Mouse (Mus musculus) embryonic facial prominence, embryonic 12.5 days (tissue): ENCODE results near the gene Smdt1. TPM values are rescaled to one million over a fixed set of nuclear protein-coding genes. Genes with fewer than 3 reads are reported as not detected.
A peak's percentile ranks its signal among the peaks of the same experiment; 100 is the strongest.

Experiments
- ATAC-seq: fragments of 200-750 bp; cut with Nextera tagmentation; 2 replicates; pipeline ENCODE4 v1.8.0; 2017; ENCODE audit not compliant: insufficient number of reproducible peaks, insufficient read depth, low FRiP score, low TSS enrichment
- H3K27ac ChIP-seq: fragments of 300-500 bp; sonication (generic); 2 replicates; pipeline ENCODE4 v1.5.1; 2016; ENCODE audit warnings: mild to moderate bottlenecking
- H3K27me3 ChIP-seq: fragments of 300-500 bp; sonication (generic); 2 replicates; pipeline ENCODE4 v1.6.1; 2016; ENCODE audit warnings: mild to moderate bottlenecking, moderate library complexity
- H3K36me3 ChIP-seq: fragments of 300-500 bp; sonication (generic); 2 replicates; pipeline ENCODE4 v1.6.1; 2016; ENCODE audit warnings: mild to moderate bottlenecking
- H3K4me1 ChIP-seq: fragments of 300-500 bp; sonication (generic); 2 replicates; pipeline ENCODE4 v1.6.1; 2016
- H3K4me2 ChIP-seq: fragments of 300-500 bp; sonication (generic); replicated peaks from 2 replicates; pipeline ENCODE4 v1.6.1; 2016; ENCODE audit warnings: mild to moderate bottlenecking, moderate library complexity
- H3K4me3 ChIP-seq: fragments of 300-500 bp; sonication (generic); 2 replicates; pipeline ENCODE4 v1.5.1; 2016; ENCODE audit warnings: mild to moderate bottlenecking
- H3K9ac ChIP-seq: fragments of 300-500 bp; sonication (generic); 2 replicates; pipeline ENCODE4 v1.6.1; 2016; ENCODE audit warnings: mild to moderate bottlenecking, moderate library complexity
- H3K9me3 ChIP-seq: fragments of 300-500 bp; sonication (generic); 2 replicates; pipeline ENCODE4 v1.6.1; 2016; ENCODE audit warnings: mild to moderate bottlenecking, moderate library complexity
- WGBS: fragments of 180-500 bp; shearing (Covaris S2); methylation state at CpG from one replicate; pipeline ENCODE4 v1.1.7; 2016; 5-methylcytosine and 5-hydroxymethylcytosine counted together
- polyA plus RNA-seq: library from polyadenylated mRNA; unstranded; fragments of >200 nt; fragmentation: Nextera tagmentation; extraction: Ambion mirVana; gene quantifications from 2 replicates; pipeline ENCODE4 v1.2.1, GENCODE M21; 2016

Smdt1 gene
- polyA plus RNA-seq, 1 experiment from 2014 or later = 227 TPM

DNA sequence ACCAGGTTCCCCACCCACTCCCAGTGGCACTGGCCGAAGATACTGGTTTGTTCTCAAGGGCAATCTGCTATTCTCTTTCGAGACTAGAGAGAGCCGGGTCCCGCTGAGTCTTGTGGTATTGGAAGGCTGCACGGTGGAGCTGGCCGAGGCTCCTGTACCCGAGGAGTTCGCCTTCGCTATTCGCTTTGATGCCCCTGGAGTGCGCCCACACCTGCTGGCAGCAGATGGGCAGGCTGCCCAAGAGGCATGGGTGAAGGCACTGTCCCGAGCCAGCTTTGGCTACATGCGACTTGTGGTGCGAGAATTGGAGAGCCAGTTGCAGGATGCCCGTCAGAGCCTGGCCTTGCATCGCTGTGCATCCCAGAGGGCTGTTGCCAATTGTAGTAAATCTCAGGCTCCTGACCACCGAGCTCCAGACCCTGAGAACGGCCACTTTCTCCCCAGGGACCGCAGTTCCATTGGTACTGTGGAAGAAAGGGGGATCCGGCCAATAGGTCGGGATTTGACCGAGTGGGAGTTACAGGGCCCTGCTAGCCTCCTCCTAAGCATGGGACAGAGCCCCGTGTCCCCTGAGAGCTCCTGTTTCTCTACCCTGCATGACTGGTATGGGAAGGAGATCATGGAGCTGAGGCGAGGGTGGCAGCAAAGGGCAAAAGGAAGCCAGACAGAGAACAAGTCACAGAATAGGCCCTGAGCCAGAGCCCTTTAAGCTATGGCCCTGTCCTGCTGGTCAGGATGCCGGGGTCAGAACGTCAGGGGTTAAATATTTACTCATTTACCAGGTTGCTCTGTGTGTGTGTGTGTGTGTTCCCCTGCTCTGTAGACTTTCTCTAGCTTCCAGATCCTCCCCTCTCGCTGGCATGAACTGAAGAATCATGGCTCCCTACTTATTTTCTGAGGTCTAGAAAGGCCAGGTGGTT lies 4.9 kb downstream of the Smdt1 start:
- Histone ChIP-seq H3K36me3 (peaks cover 10% of the 10 kb centered on the region), H3K9me3 (no peaks in the 10 kb centered on the region), H3K4me2 (no peak overlapping the region), H3K27me3 (no peaks in the 10 kb centered on the region), H3K4me1 (peaks cover 29% of the 10 kb centered on the region), H3K4me3 (no peak overlapping the region), H3K27ac (no peak overlapping the region), H3K9ac (no peak overlapping the region)
- ATAC-seq = no peak
- 89% methylated on average over 27 of the region's 27 CpGs for WGBS

DNA sequence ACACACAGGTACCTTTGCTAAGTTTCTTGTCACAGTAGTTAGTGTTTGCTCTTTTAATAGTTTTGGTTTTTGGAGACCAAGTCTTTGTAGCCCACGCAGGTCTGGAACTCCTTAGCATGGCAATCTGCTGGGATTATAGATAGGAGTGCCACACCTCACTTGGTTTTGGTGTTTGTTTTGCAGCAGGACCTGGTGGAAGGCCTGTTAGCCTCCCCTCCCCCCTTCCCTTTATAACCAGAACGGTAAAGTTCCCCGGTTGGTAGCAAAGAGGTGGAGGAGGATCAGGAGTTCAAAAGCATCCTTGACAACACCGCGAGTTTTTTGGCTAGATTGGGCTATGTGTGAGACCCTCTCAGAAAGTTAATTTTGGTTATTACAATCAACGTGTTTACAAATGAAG lies 6.2 kb downstream of the Smdt1 start:
- no peaks in the 10 kb centered on the region for H3K9me3 ChIP-seq
- no peak for ATAC-seq
- H3K4me1 ChIP-seq = peaks cover 29% of the 10 kb centered on the region
- no peaks in the 10 kb centered on the region for H3K27me3 ChIP-seq
- no peak overlapping the region for H3K9ac ChIP-seq
- WGBS = 91% methylated on average over 6 of the region's 6 CpGs
- no peak overlapping the region for H3K4me3 ChIP-seq
- H3K4me2 ChIP-seq = no peak overlapping the region
- H3K27ac ChIP-seq = no peak overlapping the region
- peaks cover 24% of the 10 kb centered on the region for H3K36me3 ChIP-seq

DNA sequence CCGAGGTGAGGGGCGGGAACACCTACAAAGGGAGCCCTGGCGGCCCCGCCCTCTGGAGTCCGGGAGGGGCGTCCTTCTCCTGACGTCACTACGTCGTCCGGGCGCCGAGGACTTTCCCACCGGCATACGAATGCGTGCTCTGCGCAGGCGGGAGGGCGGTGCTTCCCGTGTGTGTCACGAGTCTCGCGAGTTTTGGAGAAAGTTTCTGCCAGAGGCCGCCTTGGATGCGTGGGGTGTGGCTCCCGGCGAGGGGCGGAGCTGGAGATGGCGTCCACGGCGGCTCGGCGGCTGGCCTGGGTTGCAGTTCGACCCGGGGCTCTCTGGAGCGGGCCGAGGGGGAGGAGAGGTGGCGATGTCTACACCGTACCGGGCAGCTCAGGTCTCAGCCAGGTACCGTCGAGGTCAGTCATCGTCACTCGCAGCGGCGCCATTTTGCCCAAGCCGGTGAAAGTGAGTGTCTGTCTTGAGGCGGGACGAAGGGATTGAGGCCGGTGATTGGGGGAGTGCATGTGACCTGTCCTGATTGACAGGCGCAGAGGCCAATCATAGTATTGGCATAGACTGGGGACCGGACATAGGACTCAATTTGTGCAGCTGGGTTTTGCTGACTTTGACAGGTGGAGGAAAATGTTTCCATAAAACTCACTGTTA lies 7.2 kb downstream of the Smdt1 start:
- Histone ChIP-seq H3K36me3 (peaks cover 33% of the 10 kb centered on the region), H3K9me3 (no peaks in the 10 kb centered on the region), H3K9ac (peak overlapping the region; percentile 63), H3K4me2 (peak overlapping the region; percentile 89), H3K4me3 (peak overlapping the region; percentile 60), H3K4me1 (peaks cover 21% of the 10 kb centered on the region), H3K27me3 (no peaks in the 10 kb centered on the region), H3K27ac (peak overlapping the region; percentile 76; the same call in 1 of the 2 replicates)
- WGBS = under 1% methylated on average over 51 of the region's 51 CpGs
- ATAC-seq = peak; percentile 95

DNA sequence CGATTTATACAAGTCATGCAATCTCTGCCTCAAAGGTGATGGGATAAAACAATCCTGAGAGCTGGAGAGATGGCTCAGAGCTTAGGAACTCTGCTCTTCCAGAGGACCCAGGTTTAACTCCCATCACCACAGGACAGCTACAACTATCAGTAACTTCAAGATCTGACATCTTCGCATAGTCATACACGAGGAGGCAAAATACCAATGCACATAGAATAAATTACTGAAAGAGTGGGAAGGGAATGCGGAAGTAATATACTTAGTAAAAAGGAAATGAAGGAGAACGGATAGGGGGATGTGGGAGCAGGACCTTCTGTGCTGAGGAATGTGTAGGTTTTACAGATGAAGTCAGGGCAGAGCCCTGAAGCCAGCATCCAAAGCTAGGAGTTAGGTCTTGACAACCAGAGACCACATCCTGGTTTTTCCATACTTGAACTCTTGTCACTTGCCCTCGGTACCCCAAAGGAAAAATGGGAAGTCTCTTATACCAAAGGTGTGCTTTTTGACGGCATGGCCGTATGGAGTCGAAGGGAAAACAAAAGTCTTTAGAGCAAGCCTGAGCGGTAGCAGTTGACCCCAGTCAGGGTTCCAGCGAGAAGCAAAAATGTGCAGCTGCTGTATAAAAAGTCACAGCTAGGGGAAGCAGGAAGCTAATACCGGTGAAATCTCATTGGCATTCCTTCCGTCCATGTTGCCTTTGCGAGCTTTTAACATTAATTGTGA lies 8.0 kb downstream of the Smdt1 start:
- Histone ChIP-seq H3K27me3 (no peaks in the 10 kb centered on the region), H3K9me3 (no peaks in the 10 kb centered on the region), H3K9ac (peak overlapping the region; percentile 63), H3K4me3 (peak overlapping the region; percentile 60), H3K36me3 (peaks cover 36% of the 10 kb centered on the region), H3K4me2 (peak overlapping the region; percentile 89), H3K4me1 (peaks cover 16% of the 10 kb centered on the region), H3K27ac (peak overlapping the region; percentile 76; the same call in 1 of the 2 replicates)
- WGBS = 62% methylated on average over 14 of the region's 14 CpGs
- no peak for ATAC-seq

DNA sequence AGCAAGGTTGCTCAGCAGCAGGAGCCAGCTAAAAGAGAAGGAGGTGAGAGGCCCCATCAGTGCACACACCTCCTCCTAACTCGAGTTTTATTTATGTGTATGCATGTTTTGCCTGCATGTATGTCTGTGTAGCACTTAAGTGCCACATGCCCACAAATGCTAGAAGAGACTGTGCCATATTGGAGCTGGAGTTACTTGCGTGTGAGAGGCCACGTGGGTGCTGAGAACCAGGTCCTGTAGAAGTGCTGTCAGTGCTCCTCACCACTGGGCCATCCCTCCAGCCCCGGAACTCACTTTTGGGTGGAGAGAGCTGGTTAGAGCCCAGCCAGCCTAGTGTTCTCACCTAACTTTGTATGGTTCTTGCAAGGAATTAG lies 8.5 kb downstream of the Smdt1 start:
- Histone ChIP-seq H3K4me1 (peaks cover 13% of the 10 kb centered on the region), H3K27ac (no peak overlapping the region), H3K9ac (peak overlapping the region; percentile 63), H3K9me3 (no peaks in the 10 kb centered on the region), H3K27me3 (no peaks in the 10 kb centered on the region), H3K36me3 (peaks cover 36% of the 10 kb centered on the region), H3K4me3 (peak overlapping the region; percentile 60; the same call in 1 of the 2 replicates), H3K4me2 (peak overlapping the region; percentile 89)
- no peak for ATAC-seq
- WGBS = 80% methylated on average over 4 of the region's 4 CpGs

DNA sequence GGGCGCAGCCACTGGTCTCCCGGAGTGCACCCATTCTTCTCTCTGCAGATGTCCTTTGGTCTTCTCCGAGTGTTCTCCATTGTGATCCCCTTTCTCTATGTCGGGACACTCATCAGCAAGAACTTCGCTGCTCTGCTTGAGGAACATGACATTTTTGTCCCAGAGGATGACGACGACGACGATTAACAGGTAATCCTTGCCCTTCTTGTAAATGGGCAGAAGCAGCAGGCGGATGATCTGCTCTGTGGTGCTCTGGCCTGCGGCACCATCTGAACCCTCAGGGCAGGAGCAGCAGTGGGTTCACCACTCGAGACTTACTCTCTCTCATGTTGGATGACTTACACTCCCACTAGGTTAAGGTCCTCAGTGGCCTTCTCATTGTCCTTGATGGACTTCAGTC lies 9.1 kb downstream of the Smdt1 start:
- Histone ChIP-seq H3K4me3 (no peak overlapping the region), H3K4me2 (no peak overlapping the region), H3K9me3 (no peaks in the 10 kb centered on the region), H3K36me3 (peaks cover 36% of the 10 kb centered on the region), H3K4me1 (peaks cover 15% of the 10 kb centered on the region), H3K27me3 (no peaks in the 10 kb centered on the region), H3K27ac (no peak overlapping the region), H3K9ac (no peak overlapping the region)
- WGBS = 93% methylated on average over 12 of the region's 12 CpGs
- ATAC-seq = no peak

DNA sequence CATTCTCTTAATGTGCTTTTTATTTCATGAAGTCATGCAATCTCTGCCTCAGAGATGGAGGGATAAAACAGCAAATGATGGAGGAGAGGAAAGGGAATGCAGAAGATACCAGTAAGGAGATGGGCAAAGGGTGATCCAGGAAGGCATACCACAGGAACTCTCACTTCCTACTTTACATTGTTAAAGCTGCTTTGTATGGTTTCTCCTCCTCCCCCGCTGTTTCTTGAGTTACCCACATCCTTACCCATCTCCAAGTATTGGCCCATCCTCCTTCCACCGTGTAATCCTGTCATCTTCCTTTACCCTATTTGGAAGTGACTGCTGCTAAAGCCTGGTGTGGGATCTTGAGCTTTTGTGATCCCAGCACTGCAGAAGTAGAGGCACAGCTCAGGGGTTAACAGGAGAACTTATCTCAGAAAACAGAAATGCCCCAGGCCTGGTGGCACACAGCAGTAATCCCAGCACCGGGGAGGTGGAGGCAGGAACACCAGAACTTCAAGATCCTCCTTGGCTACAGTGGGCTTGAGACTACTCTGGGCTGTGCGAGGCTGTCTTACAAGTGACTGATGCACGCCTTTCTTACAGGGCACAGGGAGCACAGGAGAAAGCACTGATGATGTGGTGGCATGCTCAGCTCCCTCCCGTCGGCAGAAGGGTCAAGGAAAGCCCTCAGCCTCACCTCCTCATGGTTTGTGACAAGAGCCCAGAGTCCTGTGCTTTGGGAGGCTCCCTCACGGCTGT lies 9.7 kb downstream of the Smdt1 start:
- no peaks in the 10 kb centered on the region for H3K9me3 ChIP-seq
- no peak overlapping the region for H3K9ac ChIP-seq
- no peaks in the 10 kb centered on the region for H3K27me3 ChIP-seq
- peaks cover 36% of the 10 kb centered on the region for H3K36me3 ChIP-seq
- H3K27ac ChIP-seq = no peak overlapping the region
- ATAC-seq = no peak
- H3K4me3 ChIP-seq = no peak overlapping the region
- no peak overlapping the region for H3K4me2 ChIP-seq
- peaks cover 20% of the 10 kb centered on the region for H3K4me1 ChIP-seq
- 89% methylated on average over 8 of the region's 8 CpGs for WGBS

DNA sequence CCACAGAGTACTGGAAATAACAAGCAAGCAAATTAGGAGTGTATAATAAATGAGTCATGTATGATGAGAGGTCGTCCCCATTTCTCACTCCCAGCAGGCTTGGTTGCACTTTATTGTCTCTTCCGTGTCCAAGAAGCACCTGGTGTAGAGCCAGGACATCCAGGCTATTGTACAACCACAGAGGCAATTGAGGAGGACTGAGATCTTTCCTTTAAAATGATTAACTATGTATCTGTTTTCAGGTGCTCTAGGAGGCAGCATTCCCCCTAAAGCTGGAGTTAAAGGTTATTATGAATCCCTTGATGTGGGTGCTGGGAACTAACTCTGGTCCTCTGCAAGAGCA lies 10.2 kb downstream of the Smdt1 start:
- Histone ChIP-seq H3K4me3 (no peak overlapping the region), H3K27ac (no peak overlapping the region), H3K9ac (no peak overlapping the region), H3K9me3 (no peaks in the 10 kb centered on the region), H3K4me1 (peaks cover 20% of the 10 kb centered on the region), H3K4me2 (no peak overlapping the region), H3K27me3 (no peaks in the 10 kb centered on the region), H3K36me3 (peaks cover 36% of the 10 kb centered on the region)
- no peak for ATAC-seq
- 93% methylated on average over 2 of the region's 2 CpGs for WGBS

DNA sequence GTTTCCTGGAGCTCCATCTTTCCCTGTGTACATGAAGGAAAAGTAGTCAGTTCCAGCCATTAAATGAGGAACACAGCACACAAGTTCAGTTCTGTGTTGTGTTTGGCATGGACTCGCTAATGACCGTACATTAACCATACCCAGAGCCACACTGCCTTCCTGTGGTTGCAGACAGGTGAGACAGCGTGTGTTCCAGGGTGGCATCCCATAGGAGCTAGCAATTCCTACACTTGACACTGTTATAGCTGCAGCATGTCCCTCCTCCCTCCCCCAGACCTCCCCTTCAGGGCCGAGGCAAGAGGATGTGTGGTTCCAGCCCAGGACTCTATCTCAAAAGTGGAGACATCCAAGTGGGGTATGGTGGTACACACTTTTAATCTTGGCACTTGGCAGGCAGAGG lies 11.6 kb downstream of the Smdt1 start:
- H3K36me3 ChIP-seq = peaks cover 36% of the 10 kb centered on the region
- H3K4me2 ChIP-seq = no peak overlapping the region
- no peak overlapping the region for H3K9ac ChIP-seq
- H3K27me3 ChIP-seq = no peaks in the 10 kb centered on the region
- H3K4me3 ChIP-seq = no peak overlapping the region
- H3K4me1 ChIP-seq = peaks cover 20% of the 10 kb centered on the region
- H3K9me3 ChIP-seq = no peaks in the 10 kb centered on the region
- 89% methylated on average over 4 of the region's 4 CpGs for whole genome bisulfite sequencing
- ATAC-seq = no peak
- H3K27ac ChIP-seq = no peak overlapping the region

DNA sequence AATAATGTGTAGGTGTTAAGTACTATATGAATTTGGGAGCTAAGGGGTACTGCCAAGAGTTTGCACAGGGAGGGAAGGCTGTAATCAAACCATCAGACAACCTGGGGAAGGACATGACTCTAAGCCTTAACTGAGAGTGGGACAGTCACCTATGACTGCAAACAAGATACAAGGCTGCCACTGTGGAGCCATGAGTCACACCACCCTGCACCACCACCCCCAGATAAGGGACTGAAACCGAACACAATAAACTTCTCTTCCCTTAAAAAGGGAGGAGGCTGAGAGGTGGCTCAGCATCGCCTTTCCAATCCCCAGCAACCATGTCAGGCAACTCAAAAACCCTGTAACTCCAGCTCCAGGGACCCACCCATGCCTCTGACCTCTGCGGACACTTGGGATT lies 12.7 kb downstream of the Smdt1 start:
- WGBS = 92% methylated on average over 3 of the region's 3 CpGs
- Histone ChIP-seq H3K4me1 (peaks cover 19% of the 10 kb centered on the region), H3K27ac (no peak overlapping the region), H3K4me2 (no peak overlapping the region), H3K4me3 (no peak overlapping the region), H3K9me3 (no peaks in the 10 kb centered on the region), H3K27me3 (no peaks in the 10 kb centered on the region), H3K9ac (no peak overlapping the region), H3K36me3 (peaks cover 36% of the 10 kb centered on the region)
- ATAC-seq = no peak

DNA sequence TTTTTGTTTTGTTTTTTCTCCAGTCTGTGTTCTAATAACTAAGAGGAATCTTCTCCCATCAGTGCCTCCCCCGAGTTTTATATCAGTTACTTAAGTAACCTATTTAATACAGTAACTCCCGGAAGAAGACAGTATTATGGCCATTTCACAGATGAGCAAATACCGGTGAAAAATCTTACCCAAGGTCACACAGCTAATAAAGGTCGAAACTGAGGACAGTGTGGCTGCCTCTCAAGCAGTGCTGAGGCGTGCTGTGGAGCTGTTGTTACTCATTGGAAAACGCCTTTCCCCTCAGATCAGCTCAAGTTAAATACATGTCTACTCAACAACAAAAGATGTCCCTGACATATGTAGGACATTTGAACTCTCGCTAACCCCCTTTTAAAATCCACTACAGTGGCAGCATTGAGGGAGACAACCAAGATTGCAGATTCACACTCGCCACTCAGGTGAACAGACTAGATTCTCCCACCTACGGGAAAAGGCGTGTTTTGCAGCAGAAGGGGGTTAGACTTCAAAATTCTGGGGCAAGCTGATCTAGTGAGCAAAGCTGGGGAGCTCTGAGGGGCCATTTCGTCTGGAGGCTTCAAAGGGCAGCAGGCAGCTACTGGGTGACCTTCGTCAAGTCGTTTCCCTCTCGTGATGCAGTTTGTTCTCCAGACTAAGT lies 14.5 kb downstream of the Smdt1 start:
- H3K9ac ChIP-seq = peak overlapping the region; percentile 95
- ATAC-seq = no peak

More for the DNA sequence above, 14.5 kb downstream of the Smdt1 start:
- Histone ChIP-seq H3K27me3 (no peaks in the 10 kb centered on the region), H3K36me3 (peaks cover 30% of the 10 kb centered on the region), H3K9me3 (no peaks in the 10 kb centered on the region), H3K4me3 (peak overlapping the region; percentile 92), H3K4me2 (peak overlapping the region; percentile 61), H3K4me1 (peaks cover 6% of the 10 kb centered on the region), H3K27ac (peak overlapping the region; percentile 82)
- WGBS = 30% methylated on average over 14 of the region's 14 CpGs
